Mouse (Mus musculus): Measurements from ENCODE around the gene Ndufs1.

DNA sequence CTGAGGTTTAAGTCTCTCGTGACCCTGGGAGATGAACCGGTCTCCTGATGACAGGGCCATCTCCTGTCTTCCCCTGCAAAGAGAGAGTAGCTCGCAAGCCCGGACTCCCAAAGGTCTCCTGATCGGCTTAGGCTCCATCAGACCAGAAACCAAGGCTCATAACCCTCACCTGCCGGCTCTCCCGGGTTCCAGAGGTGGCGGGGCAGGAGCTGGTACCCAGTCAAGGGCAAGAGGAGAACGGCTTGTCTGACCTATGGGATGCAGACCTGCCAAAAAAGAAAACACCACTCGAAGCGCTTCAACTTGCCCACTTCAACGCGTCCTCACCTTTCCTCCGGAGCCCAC is 402 bp downstream of the Ndufs1 start:
- TF ChIP-seq POLR2A (IDR thresholded peaks at IDR 0.05; ENCODE audit: low read depth, low read length) (no peak), CTCF (IDR thresholded peaks at IDR 0.05; ENCODE audit: extremely low read depth, insufficient read length, insufficient replicate concordance, low read depth, low read length) (no peak)

Measured in small intestine, adult 2 months (tissue).